Mouse (Mus musculus): ENCODE measurements at regions not wholly inside any gene's neighbourhood (a gene's known extent, or its start where the extent isn't known, plus 50 kb on each side); places are given as distances from the start of the nearest gene placed in this dataset.

DNA sequence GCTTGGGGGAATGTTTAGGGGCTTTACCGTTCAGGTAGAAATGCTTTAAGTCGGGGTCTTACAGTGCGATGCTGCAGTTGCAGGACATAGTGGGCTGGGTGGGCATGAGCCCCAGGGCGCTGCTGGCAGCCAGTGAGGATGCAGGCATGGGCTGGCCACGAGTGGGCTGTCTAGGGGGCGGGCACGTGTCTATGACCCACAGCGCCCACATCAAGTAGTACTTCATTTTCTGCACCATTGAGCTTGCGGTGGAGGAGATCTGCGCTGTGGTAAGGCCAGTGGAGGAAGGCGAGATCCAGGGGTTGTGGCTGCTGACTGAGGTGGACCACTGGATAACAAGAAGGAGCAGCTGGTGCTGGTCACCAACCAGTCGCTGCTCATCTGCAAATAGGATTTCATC lies 52.4 kb upstream of the Olfr291 start:
- H3K4me3 ChIP-seq (ENCODE audit: control insufficient read depth in 1 of 2, insufficient read depth in 1 of 2, low read depth in 1 of 2, low read length in 2 of 2): no peak overlapping the region
- no peak overlapping the region for H3K27ac ChIP-seq (replicated peaks in 1 of 2; ENCODE audit: control insufficient read depth in 1 of 2, insufficient read depth in 1 of 2, low read depth in 2 of 2, low read length in 2 of 2)
- ATAC-seq (ENCODE audit: insufficient number of reproducible peaks, insufficient read depth, low FRiP score, low read depth): no peak
- H3K9me3 ChIP-seq (ENCODE audit: control insufficient read depth, low read length): no peaks in the 10 kb centered on the region
- 32% methylated on average over 12 of the region's 12 CpGs for WGBS
- no peaks in the 10 kb centered on the region for H3K36me3 ChIP-seq (ENCODE audit: control insufficient read depth, insufficient read depth, low read length)
- no peaks in the 10 kb centered on the region for H3K27me3 ChIP-seq (ENCODE audit: control insufficient read depth, insufficient read depth, low read length)
- H3K4me2 ChIP-seq (ENCODE audit: low read length): no peak overlapping the region
- H3K4me1 ChIP-seq (ENCODE audit: control insufficient read depth in 2 of 2, insufficient read depth in 2 of 2, low read length in 2 of 2): no peaks in the 10 kb centered on the region
- H3K9ac ChIP-seq (ENCODE audit: low read length): no peak overlapping the region

DNA sequence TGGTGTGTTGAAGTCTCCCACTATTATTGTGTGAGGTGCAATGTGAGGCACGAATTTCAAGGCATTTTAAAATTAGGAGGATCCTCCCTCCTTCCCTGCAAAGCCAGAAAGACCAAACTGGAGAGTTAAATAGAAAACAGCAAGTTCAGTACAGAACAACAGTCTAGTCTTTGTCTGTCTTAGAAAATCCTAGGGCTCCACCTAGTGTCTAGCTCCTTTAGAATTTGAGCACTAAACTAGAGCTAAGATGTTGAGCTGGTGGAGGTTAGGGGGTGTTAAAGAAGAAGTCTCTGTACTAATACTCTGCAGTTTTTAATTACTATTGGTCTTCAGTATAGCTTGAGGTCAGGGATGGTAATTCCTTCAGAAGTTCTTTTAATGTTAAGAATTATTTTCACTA lies 58.7 kb upstream of the Olfr291 start:
- Histone ChIP-seq H3K27me3 (ENCODE audit: control insufficient read depth, insufficient read depth, low read length) (no peaks in the 10 kb centered on the region), H3K36me3 (ENCODE audit: control insufficient read depth, insufficient read depth, low read length) (no peaks in the 10 kb centered on the region), H3K9ac (ENCODE audit: low read length) (no peak overlapping the region), H3K4me3 (ENCODE audit: control insufficient read depth in 1 of 2, insufficient read depth in 1 of 2, low read depth in 1 of 2, low read length in 2 of 2) (no peak overlapping the region), H3K9me3 (ENCODE audit: control insufficient read depth, low read length) (no peaks in the 10 kb centered on the region), H3K4me2 (ENCODE audit: low read length) (no peak overlapping the region), H3K4me1 (ENCODE audit: control insufficient read depth in 2 of 2, insufficient read depth in 2 of 2, low read length in 2 of 2) (no peaks in the 10 kb centered on the region), H3K27ac (replicated peaks in 1 of 2; ENCODE audit: control insufficient read depth in 1 of 2, insufficient read depth in 1 of 2, low read depth in 2 of 2, low read length in 2 of 2) (no peak overlapping the region)
- ATAC-seq (ENCODE audit: insufficient number of reproducible peaks, insufficient read depth, low FRiP score, low read depth): no peak
- WGBS: 9% methylated on average over 1 of the region's 1 CpGs

DNA sequence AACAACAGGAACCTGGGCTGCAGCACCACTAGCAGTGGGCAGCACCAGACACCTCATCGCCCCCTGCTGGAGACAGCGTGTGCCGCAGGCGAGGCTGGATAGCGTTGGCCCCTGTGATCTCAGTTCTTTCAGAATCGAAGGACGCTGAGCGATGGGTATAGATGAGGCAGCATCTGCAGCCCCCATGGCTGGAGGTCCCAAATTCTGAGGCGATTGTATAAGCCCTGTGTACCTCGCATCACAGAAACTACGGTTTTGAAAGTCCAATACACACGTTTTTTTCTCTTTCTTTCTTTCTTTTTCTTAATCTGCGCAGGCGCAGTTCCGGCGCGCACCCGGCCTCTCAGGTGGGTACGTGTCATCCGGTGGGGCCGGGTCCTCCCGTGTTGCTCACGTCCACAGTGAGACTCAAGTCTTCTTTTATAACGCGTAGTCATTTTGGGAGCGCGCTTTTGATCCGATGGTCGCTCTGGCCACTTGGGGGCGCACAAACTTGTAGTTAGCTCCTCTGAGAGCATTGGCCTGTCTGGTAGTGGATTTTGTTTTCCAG lies 74.0 kb upstream of the Olfr291 start:
- WGBS: under 1% methylated on average over 30 of the region's 30 CpGs
- H3K9ac ChIP-seq (ENCODE audit: low read length): peak overlapping the region; percentile 79

GRCm38 (mm10) chr7:84777696-84778095 lies 75.7 kb upstream of the Olfr291 start:
- Histone ChIP-seq H3K9ac (ENCODE audit: low read length) (no peak overlapping the region), H3K9me3 (ENCODE audit: control insufficient read depth, low read length) (no peaks in the 10 kb centered on the region), H3K27ac (replicated peaks in 1 of 2; ENCODE audit: control insufficient read depth in 1 of 2, insufficient read depth in 1 of 2, low read depth in 2 of 2, low read length in 2 of 2) (no peak overlapping the region), H3K27me3 (ENCODE audit: control insufficient read depth, insufficient read depth, low read length) (no peaks in the 10 kb centered on the region), H3K4me1 (ENCODE audit: control insufficient read depth in 2 of 2, insufficient read depth in 2 of 2, low read length in 2 of 2) (no peaks in the 10 kb centered on the region), H3K4me3 (ENCODE audit: control insufficient read depth in 1 of 2, insufficient read depth in 1 of 2, low read depth in 1 of 2, low read length in 2 of 2) (no peak overlapping the region), H3K4me2 (ENCODE audit: low read length) (no peak overlapping the region), H3K36me3 (ENCODE audit: control insufficient read depth, insufficient read depth, low read length) (no peaks in the 10 kb centered on the region)
- ATAC-seq (ENCODE audit: insufficient number of reproducible peaks, insufficient read depth, low FRiP score, low read depth): no peak

More for the DNA sequence above, 74.0 kb upstream of the Olfr291 start:
- H3K4me3 ChIP-seq (ENCODE audit: control insufficient read depth in 1 of 2, insufficient read depth in 1 of 2, low read depth in 1 of 2, low read length in 2 of 2): peak overlapping the region; percentile 63 to 76
- no peaks in the 10 kb centered on the region for H3K27me3 ChIP-seq (ENCODE audit: control insufficient read depth, insufficient read depth, low read length)
- no peaks in the 10 kb centered on the region for H3K36me3 ChIP-seq (ENCODE audit: control insufficient read depth, insufficient read depth, low read length)
- H3K4me2 ChIP-seq (ENCODE audit: low read length): peak overlapping the region; percentile 91
- H3K9me3 ChIP-seq (ENCODE audit: control insufficient read depth, low read length): no peaks in the 10 kb centered on the region
- no peaks in the 10 kb centered on the region for H3K4me1 ChIP-seq (ENCODE audit: control insufficient read depth in 2 of 2, insufficient read depth in 2 of 2, low read length in 2 of 2)
- ATAC-seq (ENCODE audit: insufficient number of reproducible peaks, insufficient read depth, low FRiP score, low read depth): peak; percentile 77; the same call in 1 of the 2 replicates
- H3K27ac ChIP-seq (replicated peaks in 1 of 2; ENCODE audit: control insufficient read depth in 1 of 2, insufficient read depth in 1 of 2, low read depth in 2 of 2, low read length in 2 of 2): no peak overlapping the region

GRCm38 (mm10) chr7:84756261-84756660 lies 66.5 kb upstream of the Zfand6 start:
- H3K36me3 ChIP-seq (ENCODE audit: control insufficient read depth, insufficient read depth, low read length): no peaks in the 10 kb centered on the region
- no peaks in the 10 kb centered on the region for H3K9me3 ChIP-seq (ENCODE audit: control insufficient read depth, low read length)
- no peaks in the 10 kb centered on the region for H3K4me1 ChIP-seq (ENCODE audit: control insufficient read depth in 2 of 2, insufficient read depth in 2 of 2, low read length in 2 of 2)
- H3K27ac ChIP-seq (replicated peaks in 1 of 2; ENCODE audit: control insufficient read depth in 1 of 2, insufficient read depth in 1 of 2, low read depth in 2 of 2, low read length in 2 of 2): no peak overlapping the region
- no peak for ATAC-seq (ENCODE audit: insufficient number of reproducible peaks, insufficient read depth, low FRiP score, low read depth)
- H3K4me2 ChIP-seq (ENCODE audit: low read length): no peak overlapping the region
- H3K27me3 ChIP-seq (ENCODE audit: control insufficient read depth, insufficient read depth, low read length): no peaks in the 10 kb centered on the region
- 79% methylated on average over 3 of the region's 3 CpGs for WGBS
- H3K9ac ChIP-seq (ENCODE audit: low read length): no peak overlapping the region
- H3K4me3 ChIP-seq (ENCODE audit: control insufficient read depth in 1 of 2, insufficient read depth in 1 of 2, low read depth in 1 of 2, low read length in 2 of 2): no peak overlapping the region

DNA sequence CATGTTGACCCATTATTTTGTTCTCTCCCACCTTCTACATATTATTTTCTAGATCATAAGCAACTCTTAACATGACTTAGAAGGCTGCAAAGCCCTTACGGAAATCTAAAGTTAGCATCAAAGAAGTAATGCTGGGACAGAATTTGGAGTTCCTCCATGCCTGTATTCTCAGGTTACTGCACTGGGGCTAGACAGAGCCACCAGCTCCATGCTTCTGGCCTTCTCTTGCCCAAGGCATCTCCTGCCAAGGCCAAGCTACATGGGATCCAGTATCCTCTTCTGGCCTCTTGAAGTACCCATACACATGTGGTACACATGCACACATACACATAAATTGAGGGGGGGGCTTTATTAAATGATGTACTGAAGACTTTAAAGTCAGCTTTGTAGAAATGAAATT lies 63.6 kb upstream of the Zfand6 start:
- Histone ChIP-seq H3K27me3 (ENCODE audit: control insufficient read depth, insufficient read depth, low read length) (no peaks in the 10 kb centered on the region), H3K4me3 (ENCODE audit: control insufficient read depth in 1 of 2, insufficient read depth in 1 of 2, low read depth in 1 of 2, low read length in 2 of 2) (no peak overlapping the region), H3K4me2 (ENCODE audit: low read length) (no peak overlapping the region), H3K36me3 (ENCODE audit: control insufficient read depth, insufficient read depth, low read length) (no peaks in the 10 kb centered on the region), H3K9ac (ENCODE audit: low read length) (no peak overlapping the region), H3K4me1 (ENCODE audit: control insufficient read depth in 2 of 2, insufficient read depth in 2 of 2, low read length in 2 of 2) (peaks cover 3 to 5% of the 10 kb centered on the region in 2 experiments; a peak in 3 of 4 replicates), H3K9me3 (ENCODE audit: control insufficient read depth, low read length) (no peaks in the 10 kb centered on the region), H3K27ac (replicated peaks in 1 of 2; ENCODE audit: control insufficient read depth in 1 of 2, insufficient read depth in 1 of 2, low read depth in 2 of 2, low read length in 2 of 2) (no peak overlapping the region)
- no peak for ATAC-seq (ENCODE audit: insufficient number of reproducible peaks, insufficient read depth, low FRiP score, low read depth)
- 88% methylated on average over 1 of the region's 1 CpGs for WGBS

DNA sequence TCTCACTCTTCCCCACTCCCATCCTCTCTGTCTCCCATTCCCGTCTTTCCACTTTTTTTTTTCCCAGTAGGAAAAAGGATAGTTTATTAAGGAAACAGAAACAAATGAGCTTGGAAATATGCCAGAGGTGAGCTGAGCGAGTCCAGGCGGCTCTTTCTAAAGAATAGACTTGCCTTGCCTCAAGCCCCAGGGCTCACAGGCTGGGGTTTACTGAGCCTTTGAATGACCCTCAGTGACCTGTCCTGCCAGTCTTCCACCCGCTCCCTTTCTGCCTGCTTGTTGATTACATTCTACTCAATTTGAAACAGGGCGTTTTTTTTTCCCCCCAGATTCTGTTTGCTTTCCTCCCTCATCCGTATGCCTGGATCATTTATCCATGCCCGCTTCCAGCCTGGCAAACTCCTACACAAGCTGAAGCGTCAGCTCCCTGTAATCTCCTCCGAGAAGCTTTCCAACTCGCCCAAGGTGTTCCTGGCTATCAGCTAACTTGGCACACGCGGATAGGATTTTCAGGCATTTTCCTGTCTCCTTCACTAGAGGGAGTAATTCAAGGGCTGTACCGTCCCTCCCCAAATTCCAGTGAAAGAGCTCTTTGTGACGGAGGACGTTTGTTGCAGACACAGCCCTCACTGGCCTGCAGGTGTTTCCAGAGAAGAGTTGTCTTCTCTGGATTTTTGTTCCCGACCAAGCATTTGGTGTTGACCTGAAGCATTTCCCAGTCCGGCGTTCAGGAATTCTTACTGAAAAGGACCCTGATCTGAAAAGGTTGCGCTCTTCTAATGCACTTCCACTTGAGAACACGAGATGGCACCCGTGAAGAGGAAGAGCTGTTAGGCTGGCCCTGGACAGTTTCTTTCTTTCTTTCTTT lies 59.9 kb upstream of the Zfand6 start:
- Histone ChIP-seq H3K36me3 (ENCODE audit: control insufficient read depth, insufficient read depth, low read length) (no peaks in the 10 kb centered on the region), H3K9me3 (ENCODE audit: control insufficient read depth, low read length) (no peaks in the 10 kb centered on the region), H3K4me3 (ENCODE audit: control insufficient read depth in 1 of 2, insufficient read depth in 1 of 2, low read depth in 1 of 2, low read length in 2 of 2) (peak overlapping the region; percentile 37 to 62), H3K27me3 (ENCODE audit: control insufficient read depth, insufficient read depth, low read length) (no peaks in the 10 kb centered on the region), H3K9ac (ENCODE audit: low read length) (peak overlapping the region; percentile 57), H3K4me1 (ENCODE audit: control insufficient read depth in 2 of 2, insufficient read depth in 2 of 2, low read length in 2 of 2) (peaks cover 3 to 5% of the 10 kb centered on the region in 2 experiments; a peak in 3 of 4 replicates), H3K4me2 (ENCODE audit: low read length) (peak overlapping the region; percentile 75), H3K27ac (replicated peaks in 1 of 2; ENCODE audit: control insufficient read depth in 1 of 2, insufficient read depth in 1 of 2, low read depth in 2 of 2, low read length in 2 of 2) (no peak overlapping the region)
- 4% methylated on average over 21 of the region's 21 CpGs for WGBS
- ATAC-seq (ENCODE audit: insufficient number of reproducible peaks, insufficient read depth, low FRiP score, low read depth): no peak
